8 mouse cellular contexts compared by ENCODE assay signal in the genomic region with DNA sequence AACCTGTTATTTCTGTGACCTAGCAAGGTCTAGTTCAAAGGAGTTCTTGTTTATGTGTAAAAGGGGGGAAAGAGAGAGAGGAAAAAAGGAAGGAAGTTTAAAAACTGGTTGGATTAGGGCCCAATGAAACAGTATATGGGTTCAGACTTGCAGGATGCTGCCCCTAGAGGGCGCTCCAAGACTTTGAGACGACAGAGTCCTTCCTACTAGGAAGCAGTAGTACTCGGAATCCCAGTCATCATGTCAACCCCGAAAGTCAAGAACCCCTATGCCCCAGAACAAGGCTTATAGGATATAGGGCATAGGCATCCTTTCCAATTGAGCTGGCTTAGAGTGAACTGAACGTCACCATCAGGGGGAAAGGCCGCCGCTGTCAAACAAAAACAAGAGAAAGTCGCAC. TPM values are rescaled to one million over a fixed set of nuclear protein-coding genes. Genes with fewer than 3 reads are reported as not detected.
DNase-seq lines count a peak whose midpoint lies in the region; ATAC-seq and TF ChIP-seq lines count a peak whose summit lies in the region.

No protein-coding gene starts in this region.

- H3K36me3 ChIP-seq in ES-Bruce4 (ENCODE audit: control insufficient read depth, insufficient read depth, low read length, poor library complexity, severe bottlenecking): no peaks in the 10 kb centered on the region
- peaks cover 33% of the 10 kb centered on the region for H3K36me3 ChIP-seq in heart, embryonic 12.5 days
- H3K36me3 ChIP-seq in kidney, postnatal 0 days (ENCODE audit: insufficient read depth, low read length): no peaks in the 10 kb centered on the region
- no peaks in the 10 kb centered on the region for H3K36me3 ChIP-seq in lung, embryonic 14.5 days (ENCODE audit: insufficient read depth)

- TF ChIP-seq CTCF in ES-Bruce4 (IDR thresholded peaks at IDR 0.05; ENCODE audit: low read depth, low read length): peak; percentile 70
- peak; percentile 94 for TF ChIP-seq CTCF in kidney, postnatal 0 days (IDR thresholded peaks at IDR 0.05; ENCODE audit: low read depth)
- peak; percentile 89 for TF ChIP-seq CTCF in lung, embryonic 14.5 days (IDR thresholded peaks at IDR 0.05; ENCODE audit: low read depth)

- H3K9me3 ChIP-seq in ES-Bruce4 (replicated peaks; ENCODE audit: control insufficient read depth, insufficient read depth, low read length, poor library complexity, severe bottlenecking): no peaks in the 10 kb centered on the region
- H3K9me3 ChIP-seq in heart, embryonic 12.5 days (replicated peaks): no peaks in the 10 kb centered on the region
- H3K9me3 ChIP-seq in kidney, postnatal 0 days (replicated peaks; ENCODE audit: low read length): no peaks in the 10 kb centered on the region
- no peaks in the 10 kb centered on the region for H3K9me3 ChIP-seq in lung, embryonic 14.5 days (ENCODE audit: low read depth, low read length)

- TF ChIP-seq EP300 in ES-Bruce4 (IDR thresholded peaks at IDR 0.05; ENCODE audit: insufficient read depth, low read depth, low read length): no peak

- no peak for ATAC-seq in heart, embryonic 12.5 days (ENCODE audit: insufficient number of reproducible peaks, low FRiP score)
- no peak for ATAC-seq in kidney, postnatal 0 days (replicated peaks; ENCODE audit: low FRiP score, low read depth)
- ATAC-seq in lung, embryonic 14.5 days (ENCODE audit: insufficient read depth): peak; percentile 50

- H3K9ac ChIP-seq in ES-Bruce4 (ENCODE audit: low read depth, poor library complexity, severe bottlenecking): no peak overlapping the region
- 0 out of 2 replicates have a peak overlapping the region, but pooled peaks have one; percentile 20 for H3K9ac ChIP-seq in heart, embryonic 12.5 days
- H3K9ac ChIP-seq in kidney, postnatal 0 days (ENCODE audit: low read depth, low read length): no peak overlapping the region
- H3K9ac ChIP-seq in lung, embryonic 14.5 days: no peak overlapping the region; the same call in 1 of the 2 replicates

- no peak overlapping the region for H3K4me2 ChIP-seq in heart, embryonic 12.5 days
- no peak overlapping the region for H3K4me2 ChIP-seq in kidney, postnatal 0 days (ENCODE audit: low read length)
- no peak overlapping the region for H3K4me2 ChIP-seq in lung, embryonic 14.5 days

- TF ChIP-seq POLR2A in ES-Bruce4 (IDR thresholded peaks at IDR 0.05; ENCODE audit: insufficient read depth, low read length): no peak

- no peak overlapping the region for H3K27ac ChIP-seq in ES-Bruce4 (ENCODE audit: insufficient read depth, low read length)
- H3K27ac ChIP-seq in heart, embryonic 12.5 days (ENCODE audit: poor library complexity, severe bottlenecking): peak overlapping the region; percentile 80; the same call in 1 of the 2 replicates
- no peak overlapping the region for H3K27ac ChIP-seq in kidney, postnatal 0 days
- H3K27ac ChIP-seq in lung, embryonic 14.5 days (ENCODE audit: low read depth): no peak overlapping the region

- no peaks in the 10 kb centered on the region for H3K4me1 ChIP-seq in ES-Bruce4 (ENCODE audit: control insufficient read depth, insufficient read depth, low read length)
- peaks cover 23% of the 10 kb centered on the region for H3K4me1 ChIP-seq in heart, embryonic 12.5 days (replicated peaks)
- H3K4me1 ChIP-seq in kidney, postnatal 0 days (replicated peaks; ENCODE audit: insufficient read depth, low read length): peaks cover 14% of the 10 kb centered on the region
- H3K4me1 ChIP-seq in lung, embryonic 14.5 days (ENCODE audit: insufficient read depth): peaks cover 12% of the 10 kb centered on the region

- no peak overlapping the region for H3K4me3 ChIP-seq in ES-Bruce4 (ENCODE audit: low read depth, low read length)
- no peak overlapping the region for H3K4me3 ChIP-seq in heart, embryonic 12.5 days
- H3K4me3 ChIP-seq in kidney, postnatal 0 days (replicated peaks; ENCODE audit: low read depth, low read length): no peak overlapping the region
- H3K4me3 ChIP-seq in lung, embryonic 14.5 days (ENCODE audit: low read depth, low read length): no peak overlapping the region

- 42% methylated on average over 8 of the region's 8 CpGs for WGBS in heart, embryonic 12.5 days
- WGBS in kidney, postnatal 0 days: 30% methylated on average over 8 of the region's 8 CpGs
- WGBS in lung, embryonic 14.5 days: 41% methylated on average over 8 of the region's 8 CpGs

- peak; percentile 75 to 88 for DNase-seq in adrenal gland, postnatal 36 days
- peak; percentile 70 for DNase-seq in embryo, embryonic 9.5 days (ENCODE audit: extremely low spot score)
- peak; percentile 94 for DNase-seq in kidney, postnatal 0 days (ENCODE audit: low spot score)
- peak; percentile 96 for DNase-seq in lung, embryonic 14.5 days
- DNase-seq in retina, postnatal 7 days (ENCODE audit: low read depth, low spot score): peak; percentile 65
- DNase-seq in yolk sac, embryonic 10.5 days (ENCODE audit: low spot score): peak; percentile 53

- no peaks in the 10 kb centered on the region for H3K27me3 ChIP-seq in ES-Bruce4 (ENCODE audit: control insufficient read depth, insufficient read depth, low read length, poor library complexity, severe bottlenecking)
- H3K27me3 ChIP-seq in heart, embryonic 12.5 days (replicated peaks): no peaks in the 10 kb centered on the region
- H3K27me3 ChIP-seq in kidney, postnatal 0 days (ENCODE audit: insufficient read depth, low read length): no peaks in the 10 kb centered on the region
- no peaks in the 10 kb centered on the region for H3K27me3 ChIP-seq in lung, embryonic 14.5 days (ENCODE audit: insufficient read depth, low read length)

RNA-seq across cellular contexts. Expression of gene Parva, which starts 50.0 kb away (rescaled TPM):
- polyA plus RNA-seq in ES-Bruce4 (2011; ENCODE audit: insufficient read depth, insufficient read length, low read depth, missing spikeins): 38.5 and 43.2 TPM in 2 replicates
- total RNA-seq in adrenal gland, postnatal 36 days (2021): 100 to 1,000 TPM in 1 of 2 experiments, 10 to 100 TPM in 1; 98.6 to 107 TPM
- 101 and 103 TPM in 2 replicates for polyA plus RNA-seq in heart, embryonic 12.5 days (2016; fragmentation: Nextera tagmentation; extraction: Ambion mirVana)
- polyA plus RNA-seq in kidney, postnatal 0 days (2015; fragmentation: Nextera tagmentation; extraction: Ambion mirVana): 80.2 and 93.0 TPM in 2 replicates
- polyA plus RNA-seq in lung, embryonic 14.5 days (2014; fragmentation: Nextera tagmentation; extraction: Ambion mirVana): 102 and 105 TPM in 2 replicates
